Mouse (Mus musculus): ENCODE measurements around the gene Gm3404.
A peak's percentile ranks its signal among the peaks of the same experiment; 100 is the strongest.
"Not testable (repeated sequence)": the region's sequence is repeated elsewhere in the genome, so short reads cannot be mapped to it uniquely, and the experiment has no call there.

Gene Gm3404

DNA sequence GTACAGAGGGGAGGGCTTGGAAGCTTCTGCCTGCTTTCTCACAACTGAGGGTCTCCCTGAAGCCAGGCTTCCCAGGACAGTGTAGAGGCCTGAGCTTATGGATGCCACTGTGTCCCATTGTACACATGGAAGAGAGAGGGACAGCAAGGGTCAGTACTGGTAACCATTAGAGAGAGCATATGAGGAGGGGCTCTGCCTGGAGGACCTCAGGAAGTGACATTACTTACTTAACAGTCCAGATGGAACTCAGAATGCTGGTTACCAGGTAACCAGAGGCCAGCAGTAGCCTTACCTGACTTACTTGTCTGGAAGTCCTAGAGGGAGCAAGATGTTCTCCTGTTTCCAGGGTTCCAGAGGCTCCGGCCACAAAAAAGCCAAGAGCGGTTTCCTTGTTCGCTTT, at the start of gene Gm3404:
Gene Gm3404 (plus strand): TSS at position 301 of the 400 bp plus-strand sequence.
- not testable (repeated sequence) for DNase-seq

DNA sequence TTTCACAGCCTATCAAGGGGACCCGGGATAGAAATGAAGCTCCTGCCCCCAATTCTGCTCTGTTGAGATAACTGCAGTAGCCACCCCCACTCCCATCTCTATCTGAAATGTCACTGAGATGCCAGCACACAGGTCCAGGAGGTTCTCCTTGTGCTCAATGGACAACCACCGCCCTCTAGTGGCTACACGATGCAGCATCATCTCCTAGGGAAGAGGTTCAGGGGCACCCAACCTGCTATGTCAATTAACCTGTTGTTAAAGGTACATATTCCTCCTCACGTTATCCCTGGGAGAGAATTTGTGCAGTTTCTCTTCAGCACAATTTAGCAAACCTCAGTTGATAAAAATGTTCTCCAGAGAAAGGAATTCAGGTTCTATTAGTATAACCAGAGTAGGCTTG, 46.0 kb upstream of the Gm3404 start:
- peak; percentile 17 to 21 for DNase-seq

- DNase-seq: not testable (repeated sequence)
Observed at GRCm38 (mm10) chr5:146481665-146482064, 43.9 kb upstream of the Gm3404 start, which contains the start of gene Gm6408. TSS of gene Gm6408 (plus strand) at chr5:146481965.

DNA sequence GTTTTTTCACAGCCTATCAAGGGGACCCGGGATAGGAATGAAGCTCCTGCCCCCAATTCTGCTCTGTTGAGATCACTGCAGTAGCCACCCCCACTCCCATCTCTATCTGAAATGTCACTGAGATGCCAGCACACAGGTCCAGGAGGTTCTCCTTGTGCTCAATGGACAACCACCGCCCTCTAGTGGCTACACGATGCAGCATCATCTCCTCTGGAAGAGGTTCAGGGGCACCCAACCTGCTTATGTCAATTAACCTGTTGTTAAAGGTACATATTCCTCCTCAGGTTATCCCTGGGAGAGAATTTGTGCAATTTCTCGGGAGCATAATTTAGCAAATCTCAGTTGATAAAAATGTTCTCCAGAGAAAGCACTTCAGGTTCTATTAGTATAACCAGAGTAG, 36.6 kb upstream of the Gm3404 start:
- peak; percentile 14 to 18 for DNase-seq

- DNase-seq: not testable (repeated sequence)
Observed at GRCm38 (mm10) chr5:146491063-146491462, 34.5 kb upstream of the Gm3404 start, which contains the start of gene Gm6370. TSS of gene Gm6370 (plus strand) at chr5:146491363.

GRCm38 (mm10) chr5:146502099-146502498, 23.5 kb upstream of the Gm3404 start, which contains the start of gene 4930449I24Rik:
TSS of gene 4930449I24Rik (plus strand) at chr5:146502399.
- DNase-seq: not testable (repeated sequence)

GRCm38 (mm10) chr5:146513823-146514222, 11.8 kb upstream of the Gm3404 start, which contains the start of gene Gm3402:
TSS of gene Gm3402 (plus strand) at chr5:146514123.
- DNase-seq: not testable (repeated sequence)

DNA sequence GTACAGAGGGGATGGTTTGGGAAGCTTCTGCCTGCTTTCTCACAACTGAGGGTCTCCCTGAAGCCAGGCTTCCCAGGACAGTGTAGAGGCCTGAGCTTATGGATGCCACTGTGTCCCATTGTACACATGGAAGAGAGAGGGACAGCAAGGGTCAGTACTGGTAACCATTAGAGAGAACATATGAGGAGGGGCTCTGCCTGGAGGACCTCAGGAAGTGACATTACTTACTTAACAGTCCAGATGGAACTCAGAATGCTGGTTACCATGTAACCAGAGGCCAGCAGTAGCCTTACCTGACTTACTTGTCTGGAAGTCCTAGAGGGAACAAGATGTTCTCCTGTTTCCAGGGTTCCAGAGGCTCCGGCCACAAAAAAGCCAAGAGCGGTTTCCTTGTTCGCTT, 11.7 kb downstream of the Gm3404 start, which contains the start of gene Gm3409:
Gene Gm3409 (plus strand): TSS at position 301 of the 400 bp plus-strand sequence.
- not testable (repeated sequence) for DNase-seq

DNA sequence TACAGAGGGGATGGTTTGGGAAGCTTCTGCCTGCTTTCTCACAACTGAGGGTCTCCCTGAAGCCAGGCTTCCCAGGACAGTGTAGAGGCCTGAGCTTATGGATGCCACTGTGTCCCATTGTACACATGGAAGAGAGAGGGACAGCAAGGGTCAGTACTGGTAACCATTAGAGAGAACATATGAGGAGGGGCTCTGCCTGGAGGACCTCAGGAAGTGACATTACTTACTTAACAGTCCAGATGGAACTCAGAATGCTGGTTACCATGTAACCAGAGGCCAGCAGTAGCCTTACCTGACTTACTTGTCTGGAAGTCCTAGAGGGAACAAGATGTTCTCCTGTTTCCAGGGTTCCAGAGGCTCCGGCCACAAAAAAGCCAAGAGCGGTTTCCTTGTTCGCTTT, 30.2 kb downstream of the Gm3404 start, which contains the start of gene Gm3415:
Gene Gm3415 (plus strand): TSS at position 301 of the 400 bp plus-strand sequence.
- not testable (repeated sequence) for DNase-seq

GRCm38 (mm10) chr5:146564259-146564658, 38.7 kb downstream of the Gm3404 start:
- no peak for DNase-seq

DNA sequence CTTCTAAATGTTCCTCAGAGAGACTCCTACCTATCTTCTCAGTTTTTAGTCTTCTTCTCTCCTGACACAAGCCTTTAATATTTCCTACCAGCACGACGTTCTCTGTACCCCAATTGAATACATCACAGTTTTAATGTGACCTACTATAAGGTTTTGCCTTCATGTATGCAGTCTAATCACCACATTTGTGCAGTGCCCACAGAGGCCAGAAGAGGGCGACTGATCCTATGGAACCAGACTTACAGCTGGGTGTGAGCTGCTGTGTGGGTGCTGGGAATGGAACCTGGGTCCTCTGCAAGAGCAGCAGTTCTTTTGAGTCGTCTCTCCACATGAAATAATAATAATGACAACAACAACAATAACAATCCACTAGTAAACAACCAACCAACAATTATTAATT, 41.5 kb downstream of the Gm3404 start:
- DNase-seq: no peak

DNA sequence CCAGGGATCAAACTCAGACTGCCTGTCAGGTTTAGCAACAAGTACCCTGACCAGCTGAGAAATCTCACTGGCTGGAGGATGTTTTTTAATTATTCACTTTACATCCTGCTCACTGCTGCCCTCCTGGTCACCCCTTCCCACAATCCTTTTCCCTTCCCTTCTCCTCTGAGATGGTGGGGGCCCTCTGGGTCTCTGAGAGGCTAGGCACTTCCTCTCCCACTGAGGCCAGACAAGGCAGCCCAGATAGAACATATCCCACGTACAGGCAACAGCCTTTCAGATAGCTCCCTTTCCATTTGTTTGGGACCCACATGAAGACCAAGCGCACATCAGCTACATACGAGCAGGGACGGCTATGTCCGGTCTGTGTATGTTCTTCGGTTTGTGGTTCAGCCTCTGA, 44.6 kb downstream of the Gm3404 start:
- DNase-seq: not testable (repeated sequence)

GRCm38 (mm10) chr5:146571830-146572734, 46.5 kb downstream of the Gm3404 start:
- not testable (repeated sequence) for DNase-seq

DNA sequence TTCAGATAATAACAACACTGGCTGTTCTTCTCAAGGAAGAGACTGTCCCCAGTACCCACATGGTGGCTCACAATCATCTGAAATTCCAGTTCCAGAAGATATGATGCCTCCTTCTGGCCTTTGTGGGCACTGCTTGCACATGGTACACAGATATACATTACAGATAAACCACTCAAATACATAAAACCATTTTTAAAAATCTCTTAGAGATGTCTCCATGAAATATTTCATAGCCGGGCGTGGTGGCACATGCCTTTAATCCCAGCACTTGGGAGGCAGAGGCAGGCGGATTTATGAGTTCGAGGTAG, 47.1 kb downstream of the Gm3404 start:
- not testable (repeated sequence) for DNase-seq

- DNase-seq: no peak
Observed at GRCm38 (mm10) chr5:146576668-146577067, 51.1 kb downstream of the Gm3404 start.
